Mouse (Mus musculus): Measurements from ENCODE around the gene Ttc9c. TPM values are rescaled to one million over a fixed set of nuclear protein-coding genes. Genes with fewer than 3 reads are reported as not detected.
A peak's percentile ranks its signal among the peaks of the same experiment; 100 is the strongest.
"Not testable (repeated sequence)": the region's sequence is repeated elsewhere in the genome, so short reads cannot be mapped to it uniquely, and the experiment has no call there.

Ttc9c gene
- polyA plus RNA-seq, 1 experiment, result 34.4 TPM

DNA sequence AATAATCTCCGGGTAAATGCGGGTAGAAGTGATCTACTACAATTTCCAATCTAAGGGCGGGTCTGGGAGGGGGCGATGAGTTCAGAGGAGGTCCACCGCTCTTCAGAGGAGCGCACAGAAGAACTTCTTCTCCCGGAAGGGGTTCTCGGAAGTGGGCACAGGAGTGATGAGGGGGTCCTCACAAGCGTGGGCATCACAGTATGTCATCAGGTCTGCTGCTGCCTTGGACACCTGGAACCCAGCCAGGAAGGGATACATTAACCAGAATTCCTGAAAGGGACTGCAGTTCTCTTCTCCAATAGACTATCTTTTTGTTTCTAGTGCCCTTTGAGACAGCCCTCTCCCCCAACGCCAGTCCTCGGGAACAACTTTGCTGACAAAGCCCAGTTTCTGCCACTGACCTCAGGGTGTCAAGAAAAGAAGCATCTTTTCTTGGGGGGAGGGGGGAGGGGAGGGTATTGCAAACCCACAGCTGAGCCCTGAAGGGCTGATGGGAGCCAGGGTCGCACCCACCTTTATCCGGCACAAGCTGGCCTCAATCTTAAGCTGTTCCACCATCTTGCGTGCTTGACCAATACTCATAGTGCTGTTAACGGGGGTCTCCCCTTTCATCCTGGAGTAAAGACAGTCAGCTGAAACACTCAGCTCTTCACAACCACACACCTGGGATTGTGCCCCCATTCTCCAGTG lies 19.1 kb upstream of the Ttc9c start:
- H3K27me3 ChIP-seq (ENCODE audit: control insufficient read depth, insufficient read depth, low read length), result no peaks in the 10 kb centered on the region
- peak overlapping the region; percentile 78 for H3K4me3 ChIP-seq (replicated peaks; ENCODE audit: insufficient read depth, low read depth, low read length)
- DNase-seq, result peak; percentile 68 to 70
- 3% methylated on average over 15 of the region's 15 CpGs for WGBS
- H3K27ac ChIP-seq (ENCODE audit: insufficient read depth, low read length), result peak overlapping the region; percentile 92
- no peaks in the 10 kb centered on the region for H3K4me1 ChIP-seq (ENCODE audit: control insufficient read depth, insufficient read depth, low read length)
- TF ChIP-seq CTCF (IDR thresholded peaks at IDR 0.05; ENCODE audit: borderline replicate concordance, insufficient read depth, low read depth, low read length) (0 out of 2 replicates have a peak, but pooled peaks have one; percentile 0), POLR2A (IDR thresholded peaks at IDR 0.05; ENCODE audit: borderline replicate concordance, insufficient read depth, low read length) (no peak)

- peak; percentile 87 to 90 for DNase-seq
- peak; percentile 45 for TF ChIP-seq POLR2A (IDR thresholded peaks at IDR 0.05; ENCODE audit: borderline replicate concordance, insufficient read depth, low read length)
- peak; percentile 39; the same call in 1 of the 2 replicates for TF ChIP-seq CTCF (IDR thresholded peaks at IDR 0.05; ENCODE audit: borderline replicate concordance, insufficient read depth, low read depth, low read length)
- H3K27ac ChIP-seq (ENCODE audit: insufficient read depth, low read length), result peak within 1 kb of the TSS; percentile 92
- WGBS, result under 1% methylated on average over 38 of the region's 38 CpGs
- H3K4me3 ChIP-seq (replicated peaks; ENCODE audit: insufficient read depth, low read depth, low read length), result peak within 1 kb of the TSS; percentile 78
- H3K4me1 ChIP-seq (ENCODE audit: control insufficient read depth, insufficient read depth, low read length), result no peaks in the 10 kb centered on the region
- H3K27me3 ChIP-seq (ENCODE audit: control insufficient read depth, insufficient read depth, low read length), result no peaks in the 10 kb centered on the region
Measured at GRCm38 (mm10) chr19:8837251-8837791, 18.2 kb upstream of the Ttc9c start, which contains the start of gene Bscl2. Bscl2 (plus strand) TSS chr19:8837467.

DNA sequence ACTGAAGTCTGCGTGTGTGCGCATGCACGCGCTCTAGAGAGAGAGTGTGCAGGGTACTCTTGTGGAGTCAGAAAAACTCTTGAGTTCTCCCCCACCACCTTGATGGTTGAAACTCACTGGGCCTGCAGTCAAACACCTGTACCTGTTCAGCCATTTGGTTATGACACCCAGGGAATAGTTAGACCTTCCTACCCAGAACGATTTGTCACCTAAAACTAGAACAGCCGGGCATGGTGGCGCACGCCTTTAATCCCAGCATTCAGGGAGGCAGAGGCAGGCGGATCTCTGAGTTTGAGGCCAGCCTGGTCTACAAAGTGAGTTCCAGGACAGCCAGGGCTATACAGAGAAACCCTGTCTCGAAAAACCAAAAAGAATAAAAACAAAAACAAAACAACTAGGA lies 17.2 kb upstream of the Ttc9c start:
- not testable (repeated sequence) for H3K4me1 ChIP-seq (ENCODE audit: control insufficient read depth, insufficient read depth, low read length); DNase-seq; H3K4me3 ChIP-seq (replicated peaks; ENCODE audit: insufficient read depth, low read depth, low read length); H3K27ac ChIP-seq (ENCODE audit: insufficient read depth, low read length); H3K27me3 ChIP-seq (ENCODE audit: control insufficient read depth, insufficient read depth, low read length)
- WGBS, result 96% methylated on average over 10 of the region's 10 CpGs

GRCm38 (mm10) chr19:8832971-8833370 lies 13.8 kb upstream of the Ttc9c start:
- DNase-seq, result no peak

DNA sequence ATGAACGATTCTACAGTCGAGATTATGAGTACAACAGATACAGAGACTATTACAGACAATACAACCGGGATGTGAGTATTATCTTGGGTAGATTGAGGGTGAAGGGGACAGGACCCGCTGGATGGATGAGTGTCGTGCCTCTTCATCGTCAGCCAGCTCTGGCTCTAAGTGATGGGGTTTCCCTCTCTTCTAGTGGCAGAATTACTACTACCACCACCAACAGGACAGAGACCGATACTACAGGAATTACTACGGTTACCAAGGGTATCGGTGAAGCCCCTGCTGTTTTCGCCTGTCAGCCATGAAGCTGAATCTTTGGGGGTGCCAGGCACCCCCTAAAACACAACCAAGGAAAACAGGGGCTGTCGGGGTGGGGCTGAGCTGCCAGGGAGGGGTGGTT lies 12.1 kb upstream of the Ttc9c start:
- DNase-seq, result no peak

More at GRCm38 (mm10) chr19:8832971-8833370, 13.8 kb upstream of the Ttc9c start:
- TF ChIP-seq CTCF (IDR thresholded peaks at IDR 0.05; ENCODE audit: borderline replicate concordance, insufficient read depth, low read depth, low read length), result no peak
- no peak for TF ChIP-seq POLR2A (IDR thresholded peaks at IDR 0.05; ENCODE audit: borderline replicate concordance, insufficient read depth, low read length)
- Histone ChIP-seq H3K4me1 (ENCODE audit: control insufficient read depth, insufficient read depth, low read length) (0 out of 2 replicates have a peak, but pooled peaks cover 2% of the 10 kb centered on the region), H3K27ac (ENCODE audit: insufficient read depth, low read length) (no peak overlapping the region), H3K4me3 (replicated peaks; ENCODE audit: insufficient read depth, low read depth, low read length) (no peak overlapping the region), H3K27me3 (ENCODE audit: control insufficient read depth, insufficient read depth, low read length) (no peaks in the 10 kb centered on the region)
- WGBS, result 80% methylated on average over 4 of the region's 4 CpGs

DNA sequence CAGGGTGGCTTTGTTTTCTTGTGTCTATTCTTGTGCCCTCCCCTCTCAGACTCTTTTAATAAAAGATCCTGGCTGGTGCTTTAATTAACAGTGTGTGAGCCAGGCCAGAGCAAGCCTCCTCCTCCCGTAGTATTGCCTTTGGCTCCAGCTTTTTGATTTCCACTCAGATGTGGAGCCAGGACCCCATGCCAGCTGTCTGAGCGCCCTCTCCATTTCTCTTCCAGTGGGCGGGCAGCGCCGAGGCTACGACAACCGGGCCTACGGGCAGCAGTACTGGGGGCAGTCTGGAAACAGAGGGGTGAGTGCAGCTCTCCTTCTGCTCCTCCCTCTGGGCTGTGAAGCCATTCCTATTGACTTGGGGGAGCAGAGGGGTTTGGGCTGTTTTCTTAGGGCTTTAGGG lies 11.5 kb upstream of the Ttc9c start:
- Histone ChIP-seq H3K27ac (ENCODE audit: insufficient read depth, low read length) (no peak overlapping the region), H3K4me1 (ENCODE audit: control insufficient read depth, insufficient read depth, low read length) (0 out of 2 replicates have a peak, but pooled peaks cover 2% of the 10 kb centered on the region), H3K4me3 (replicated peaks; ENCODE audit: insufficient read depth, low read depth, low read length) (no peak overlapping the region), H3K27me3 (ENCODE audit: control insufficient read depth, insufficient read depth, low read length) (no peaks in the 10 kb centered on the region)
- TF ChIP-seq CTCF (IDR thresholded peaks at IDR 0.05; ENCODE audit: borderline replicate concordance, insufficient read depth, low read depth, low read length) (no peak), POLR2A (IDR thresholded peaks at IDR 0.05; ENCODE audit: borderline replicate concordance, insufficient read depth, low read length) (no peak)
- 19% methylated on average over 8 of the region's 8 CpGs for WGBS
- no peak for DNase-seq

More for the DNA sequence above, 12.1 kb upstream of the Ttc9c start:
- 55% methylated on average over 11 of the region's 11 CpGs for WGBS
- no peak for TF ChIP-seq CTCF (IDR thresholded peaks at IDR 0.05; ENCODE audit: borderline replicate concordance, insufficient read depth, low read depth, low read length)
- TF ChIP-seq POLR2A (IDR thresholded peaks at IDR 0.05; ENCODE audit: borderline replicate concordance, insufficient read depth, low read length), result no peak
- Histone ChIP-seq H3K27ac (ENCODE audit: insufficient read depth, low read length) (no peak overlapping the region), H3K27me3 (ENCODE audit: control insufficient read depth, insufficient read depth, low read length) (no peaks in the 10 kb centered on the region), H3K4me1 (ENCODE audit: control insufficient read depth, insufficient read depth, low read length) (0 out of 2 replicates have a peak, but pooled peaks cover 2% of the 10 kb centered on the region), H3K4me3 (replicated peaks; ENCODE audit: insufficient read depth, low read depth, low read length) (no peak overlapping the region)

DNA sequence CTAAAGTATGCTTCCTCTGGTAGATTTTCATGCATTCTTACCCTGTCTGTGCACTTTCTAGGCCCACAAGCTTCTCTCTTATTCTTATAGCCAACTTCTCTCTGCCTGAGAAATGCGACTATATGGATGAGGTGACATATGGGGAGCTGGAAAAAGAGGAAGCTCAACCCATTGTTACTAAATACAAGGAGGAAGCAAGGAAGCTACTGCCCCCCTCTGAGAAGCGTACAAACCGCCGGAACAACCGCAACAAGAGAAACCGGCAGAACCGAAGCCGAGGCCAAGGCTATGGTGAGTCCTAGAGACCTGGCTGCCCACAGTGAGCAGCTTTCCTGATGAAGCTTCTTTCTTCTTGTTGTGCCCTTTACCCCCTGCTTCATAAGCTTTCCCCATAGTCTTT lies 10.5 kb upstream of the Ttc9c start, which contains the start of gene AC129217.1:
Gene AC129217.1, plus strand, starts transcription at position 114 of the 400 bp plus-strand sequence.
- no peak for DNase-seq
- Histone ChIP-seq H3K4me3 (replicated peaks; ENCODE audit: insufficient read depth, low read depth, low read length) (no peak within 1 kb of the TSS), H3K4me1 (ENCODE audit: control insufficient read depth, insufficient read depth, low read length) (0 out of 2 replicates have a peak, but pooled peaks cover 2% of the 10 kb centered on the region), H3K27ac (ENCODE audit: insufficient read depth, low read length) (no peak within 1 kb of the TSS), H3K27me3 (ENCODE audit: control insufficient read depth, insufficient read depth, low read length) (no peaks in the 10 kb centered on the region)
- TF ChIP-seq CTCF (IDR thresholded peaks at IDR 0.05; ENCODE audit: borderline replicate concordance, insufficient read depth, low read depth, low read length), result no peak
- TF ChIP-seq POLR2A (IDR thresholded peaks at IDR 0.05; ENCODE audit: borderline replicate concordance, insufficient read depth, low read length), result no peak
- WGBS, result 66% methylated on average over 8 of the region's 8 CpGs

GRCm38 (mm10) chr19:8822696-8823095 lies 3.6 kb upstream of the Ttc9c start:
- no peaks in the 10 kb centered on the region for H3K27me3 ChIP-seq (ENCODE audit: control insufficient read depth, insufficient read depth, low read length)
- 7% methylated on average over 8 of the region's 8 CpGs for WGBS
- H3K4me3 ChIP-seq (replicated peaks; ENCODE audit: insufficient read depth, low read depth, low read length), result peak overlapping the region; percentile 32
- H3K4me1 ChIP-seq (ENCODE audit: control insufficient read depth, insufficient read depth, low read length), result no peaks in the 10 kb centered on the region; the same call in 1 of the 2 replicates
- no peak for TF ChIP-seq CTCF (IDR thresholded peaks at IDR 0.05; ENCODE audit: borderline replicate concordance, insufficient read depth, low read depth, low read length)
- no peak for TF ChIP-seq POLR2A (IDR thresholded peaks at IDR 0.05; ENCODE audit: borderline replicate concordance, insufficient read depth, low read length)
- H3K27ac ChIP-seq (ENCODE audit: insufficient read depth, low read length), result no peak overlapping the region
- peak; percentile 73 to 81 for DNase-seq
